Mouse (Mus musculus): ENCODE data around the gene Tmem262.

DNA sequence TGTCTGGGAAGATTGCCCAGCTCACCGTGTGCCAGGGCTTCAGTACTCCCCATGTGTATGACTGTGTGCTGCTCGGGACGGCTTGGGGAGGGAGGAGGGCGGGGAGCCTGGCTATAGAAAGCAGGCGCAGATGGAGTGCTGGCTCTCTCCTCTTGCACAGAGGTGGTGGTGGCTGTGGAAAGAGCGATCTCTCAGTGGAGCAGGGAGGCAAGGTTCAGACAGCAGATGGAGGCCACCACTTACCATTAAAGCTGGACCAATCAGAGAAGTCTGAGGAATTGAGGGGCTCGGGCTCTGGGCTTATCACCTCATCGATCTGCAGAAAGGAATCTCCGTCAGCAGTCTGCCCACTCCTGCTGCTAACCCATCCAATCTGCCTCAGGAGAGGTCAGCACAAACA lies 2.3 kb downstream of the Tmem262 start, which contains the start of gene Gm28374:
- TF ChIP-seq POLR2A (IDR thresholded peaks at IDR 0.05; ENCODE audit: borderline replicate concordance, insufficient read depth, low read length) (no peak), CTCF (IDR thresholded peaks at IDR 0.05; ENCODE audit: borderline replicate concordance, insufficient read depth, low read depth, low read length) (no peak)

All from cerebellum, adult 2 months (tissue).